Mouse (Mus musculus) MEL (cell line): ENCODE data around the gene Cep170.

Experiments
- CTCF ChIP-seq, 3 experiments: IDR thresholded peaks in 2 of 3; conservative IDR thresholded peaks in 1 of 3; 2 replicates each; pipeline ENCODE4 v1.5.1; 2011 to 2012; ENCODE audit warnings: low read length in 3 of 3, low read depth in 2 of 3, mild to moderate bottlenecking in 2 of 3, improper control_type of control experiment in 1 of 3, inconsistent platforms in 1 of 3, mixed read lengths in 1 of 3, moderate library complexity in 1 of 3; ENCODE audit not compliant: control insufficient read depth in 1 of 3, insufficient read depth in 1 of 3, poor library complexity in 1 of 3, severe bottlenecking in 1 of 3
- GATA1 ChIP-seq: IDR thresholded peaks from 2 replicates; pipeline ENCODE4 v1.6.1; 2011; ENCODE audit warnings: low read depth, low read length, improper control_type of control experiment
- HCFC1 ChIP-seq: IDR thresholded peaks from 2 replicates; pipeline ENCODE4 v1.6.1; 2012; ENCODE audit warnings: low read depth, mild to moderate bottlenecking, inconsistent platforms, low read length, improper control_type of control experiment, moderate library complexity
- MAX ChIP-seq: IDR thresholded peaks from 2 replicates; pipeline ENCODE4 v1.6.1; 2011; ENCODE audit warnings: low read length, improper control_type of control experiment
- POLR2A ChIP-seq, 2 experiments: IDR thresholded peaks; 2 replicates each; pipeline ENCODE4 v1.6.1; 2011 to 2012; ENCODE audit warnings: low read length in 2 of 2, mild to moderate bottlenecking in 2 of 2, control low read depth in 1 of 2, improper control_type of control experiment in 1 of 2, low read depth in 1 of 2, moderate library complexity in 1 of 2; ENCODE audit not compliant: control insufficient read depth in 1 of 2, insufficient read depth in 1 of 2, poor library complexity in 1 of 2

GRCm38 (mm10) chr1:176828666-176829065, 14.8 kb upstream of the Cep170 start:
- TF ChIP-seq GATA1 (no peak), CTCF (IDR thresholded peaks at IDR 0.05 in 2 of 3, conservative IDR thresholded peaks at IDR 0.05 in 1 of 3; ENCODE audit: control insufficient read depth in 1 of 3, insufficient read depth in 1 of 3, low read depth in 2 of 3, low read length in 3 of 3, poor library complexity in 1 of 3, severe bottlenecking in 1 of 3) (no peak), HCFC1 (no peak), POLR2A (IDR thresholded peaks at IDR 0.05; ENCODE audit: control insufficient read depth in 1 of 2, insufficient read depth in 1 of 2, low read depth in 1 of 2, low read length in 2 of 2, poor library complexity in 1 of 2) (no peak), MAX (no peak)
